Comparison of ENCODE assay signal across 20 mouse cellular contexts in genomic region chr5:135697711-135698111, GRCm38 (mm10). TPM values are rescaled to one million over a fixed set of nuclear protein-coding genes. Genes with fewer than 3 reads are reported as not detected.
DNase-seq lines count a peak whose midpoint lies in the region; ATAC-seq and TF ChIP-seq lines count a peak whose summit lies in the region.
"Had no signal": no experiment of that assay in that cellular context is flagged by ENCODE, and none has a peak within 500 bp of the region (broad histone marks: within the 10 kb centered on the region; RNA-seq: fewer than 3 reads in every experiment).

No protein-coding gene starts in this region.

- H3K79me2 ChIP-seq in liver, adult 2 months (ENCODE audit: control insufficient read depth, insufficient read depth, low read length): peaks cover 52% of the 10 kb centered on the region
- peaks cover 43% of the 10 kb centered on the region for H3K79me2 ChIP-seq in myocyte (ENCODE audit: control insufficient read depth, insufficient read depth)

- no peak overlapping the region for H3K4me2 ChIP-seq in liver, embryonic 11.5 days
- H3K4me2 ChIP-seq in lung, postnatal 0 days (replicated peaks; ENCODE audit: low read depth, low read length): no peak overlapping the region
- H3K4me2 ChIP-seq in myocyte (ENCODE audit: low read depth): no peak overlapping the region
- H3K4me2 ChIP-seq: embryonic facial prominence, embryonic 13.5 days; forebrain, embryonic 12.5 days; heart, embryonic 12.5 days; hindbrain, embryonic 12.5 days had no signal

- WGBS in liver, adult 2 months: 18% methylated on average over 5 of the region's 5 CpGs
- 82% methylated on average over 5 of the region's 5 CpGs for WGBS in liver, embryonic 11.5 days
- WGBS in lung, postnatal 0 days: 39% methylated on average over 5 of the region's 5 CpGs

- peak; percentile 30; the same call in 1 of the 2 replicates for TF ChIP-seq EP300 in lung, postnatal 0 days (IDR thresholded peaks at IDR 0.05)

- TF ChIP-seq CTCF in liver, adult 2 months (IDR thresholded peaks at IDR 0.05; ENCODE audit: low read depth, low read length): no peak
- no peak for TF ChIP-seq CTCF in lung, postnatal 0 days (IDR thresholded peaks at IDR 0.05)

- H3ac ChIP-seq in myocyte (ENCODE audit: control insufficient read depth, insufficient read length): no peak overlapping the region

- no peaks in the 10 kb centered on the region for H3K9me3 ChIP-seq in liver, embryonic 11.5 days (ENCODE audit: control insufficient read depth, low read length)
- no peaks in the 10 kb centered on the region for H3K9me3 ChIP-seq in lung, postnatal 0 days (ENCODE audit: low read length)
- H3K9me3 ChIP-seq: embryonic facial prominence, embryonic 13.5 days; forebrain, embryonic 12.5 days; heart, embryonic 12.5 days; hindbrain, embryonic 12.5 days had no signal

- no peak for TF ChIP-seq POLR2A in liver, adult 2 months (IDR thresholded peaks at IDR 0.05; ENCODE audit: extremely low read depth, insufficient read depth, low read length)
- no peak for TF ChIP-seq POLR2A in myocyte (IDR thresholded peaks at IDR 0.05; ENCODE audit: insufficient read length, low read depth)

- peak overlapping the region; percentile 58 for H3K9ac ChIP-seq in liver, adult 2 months (ENCODE audit: low read depth, low read length)
- H3K9ac ChIP-seq in liver, embryonic 11.5 days (ENCODE audit: low read depth, low read length): no peak overlapping the region
- H3K9ac ChIP-seq in lung, postnatal 0 days (replicated peaks; ENCODE audit: low read depth): no peak overlapping the region
- H3K9ac ChIP-seq: embryonic facial prominence, embryonic 13.5 days; forebrain, embryonic 12.5 days; heart, embryonic 12.5 days; hindbrain, embryonic 12.5 days had no signal

- peaks cover 48% of the 10 kb centered on the region for H3K4me1 ChIP-seq in liver, adult 2 months (ENCODE audit: control insufficient read depth, insufficient read depth, low read length)
- H3K4me1 ChIP-seq in liver, embryonic 11.5 days (replicated peaks; ENCODE audit: control insufficient read depth, insufficient read depth, low read length): peaks cover under 1% of the 10 kb centered on the region; the same call in 1 of the 2 replicates
- 0 out of 2 replicates have a peak, but pooled peaks cover 6% of the 10 kb centered on the region for H3K4me1 ChIP-seq in lung, postnatal 0 days (ENCODE audit: insufficient read depth, low read depth, low read length)
- H3K4me1 ChIP-seq: forebrain, embryonic 12.5 days had no signal

- DNase-seq in liver, adult 2 months (ENCODE audit: extremely low read depth, low read depth, low spot score): peak; percentile 90
- DNase-seq in liver, embryonic 11.5 days (ENCODE audit: low spot score): no peak
- peak; percentile 8 for DNase-seq in lung, postnatal 0 days (ENCODE audit: low spot score)
- DNase-seq in lung, postnatal 10 days: no peak
- DNase-seq in brain, adult 2 months (ENCODE audit: low read depth, low spot score): peak; percentile 21
- no peak for DNase-seq in kidney, adult 18-20 months
- DNase-seq: adrenal gland, postnatal 10 days; cerebellum, adult 11-12 months; cerebellum, adult 9-10 months; cerebellum, postnatal 25 days; gastrocnemius, postnatal 36 days; heart, adult 2 months had no signal

- no peaks in the 10 kb centered on the region for H3K27me3 ChIP-seq in liver, adult 2 months (ENCODE audit: control insufficient read depth, insufficient read depth, low read length)
- no peaks in the 10 kb centered on the region for H3K27me3 ChIP-seq in liver, embryonic 11.5 days (replicated peaks; ENCODE audit: control insufficient read depth, insufficient read depth, low read length)
- no peaks in the 10 kb centered on the region for H3K27me3 ChIP-seq in lung, postnatal 0 days (replicated peaks; ENCODE audit: insufficient read depth, low read length)
- no peaks in the 10 kb centered on the region for H3K27me3 ChIP-seq in myocyte (ENCODE audit: control insufficient read depth, insufficient read depth, insufficient read length)
- H3K27me3 ChIP-seq: embryonic facial prominence, embryonic 13.5 days; forebrain, embryonic 12.5 days; heart, embryonic 12.5 days; hindbrain, embryonic 12.5 days had no signal

- peak overlapping the region; percentile 80 for H3K27ac ChIP-seq in liver, adult 2 months (replicated peaks; ENCODE audit: insufficient read depth, low read depth, low read length)
- no peak overlapping the region for H3K27ac ChIP-seq in liver, embryonic 11.5 days (ENCODE audit: low read depth, low read length)
- no peak overlapping the region for H3K27ac ChIP-seq in lung, postnatal 0 days (ENCODE audit: low read length)
- H3K27ac ChIP-seq: embryonic facial prominence, embryonic 13.5 days; forebrain, embryonic 12.5 days; heart, adult 2 months; hindbrain, embryonic 12.5 days had no signal

- peaks cover 36% of the 10 kb centered on the region for H3K36me3 ChIP-seq in liver, adult 2 months (ENCODE audit: control insufficient read depth, insufficient read depth, low read length)
- H3K36me3 ChIP-seq in liver, embryonic 11.5 days (ENCODE audit: control insufficient read depth, insufficient read depth, low read length): no peaks in the 10 kb centered on the region
- no peaks in the 10 kb centered on the region for H3K36me3 ChIP-seq in lung, postnatal 0 days (ENCODE audit: insufficient read depth, low read length)
- no peaks in the 10 kb centered on the region for H3K36me3 ChIP-seq in myocyte (ENCODE audit: control insufficient read depth, insufficient read depth)

- no peak for ATAC-seq in liver, embryonic 11.5 days (replicated peaks; ENCODE audit: low FRiP score)
- no peak for ATAC-seq in lung, postnatal 0 days
- ATAC-seq: forebrain, embryonic 16.5 days; hindbrain, embryonic 16.5 days; inflammation-experienced regulatory T-cells, adult 6 months had no signal

- no peak overlapping the region for H3K4me3 ChIP-seq in liver, adult 2 months (ENCODE audit: insufficient read depth, low read depth, low read length)
- H3K4me3 ChIP-seq in liver, embryonic 11.5 days (ENCODE audit: low read depth, low read length): no peak overlapping the region
- H3K4me3 ChIP-seq in lung, postnatal 0 days (ENCODE audit: low read depth, low read length): no peak overlapping the region
- no peak overlapping the region for H3K4me3 ChIP-seq in myocyte
- H3K4me3 ChIP-seq: embryonic facial prominence, embryonic 13.5 days; forebrain, embryonic 12.5 days; heart, adult 2 months; heart, embryonic 12.5 days; hindbrain, embryonic 12.5 days had no signal

TF ChIP-seq in myocyte, 11 proteins besides CTCF, POLR2A, EP300 and RAD21:
- TF ChIP-seq TCF12 (IDR thresholded peaks at IDR 0.05; ENCODE audit: insufficient read depth, poor library complexity, severe bottlenecking) (no peak), E2F4 (IDR thresholded peaks at IDR 0.05; ENCODE audit: insufficient read depth) (no peak), CEBPB (IDR thresholded peaks at IDR 0.05; ENCODE audit: insufficient read depth, poor library complexity, severe bottlenecking) (peak; percentile 71; the same call in 1 of the 2 replicates), POLR2AphosphoS2 (IDR thresholded peaks at IDR 0.05; ENCODE audit: insufficient read length, low read depth) (no peak), MAX (IDR thresholded peaks at IDR 0.05; ENCODE audit: low read depth) (no peak), MYOG (IDR thresholded peaks at IDR 0.05; ENCODE audit: control insufficient read depth in 1 of 3, insufficient read depth in 1 of 3, insufficient read length in 2 of 3, low read depth in 2 of 3) (no peak), MYOD1 (IDR thresholded peaks at IDR 0.05; ENCODE audit: control insufficient read depth in 1 of 3, insufficient read length in 2 of 3, low read depth in 2 of 3) (no peak), SRF (IDR thresholded peaks at IDR 0.05; ENCODE audit: control insufficient read depth, insufficient read length, low read depth) (no peak)

RNA-seq across cellular contexts. Expression of gene Por, which starts 27.9 kb away (rescaled TPM):
- 284 and 345 TPM in 2 replicates for total RNA-seq in liver, adult 2 months (2014; rRNA removed)
- polyA plus RNA-seq in liver, adult 2 months (2012; rRNA removed): 211 and 254 TPM in 2 replicates
- 48.1 and 49.3 TPM in 2 replicates for polyA plus RNA-seq in liver, embryonic 11.5 days (2014; fragmentation: Nextera tagmentation; extraction: Ambion mirVana)
- 130 and 135 TPM in 2 replicates for polyA plus RNA-seq in lung, postnatal 0 days (2015; fragmentation: Nextera tagmentation; extraction: Ambion mirVana)
- polyA plus RNA-seq in myocyte (2012; fragmentation: generic; extraction: Trizol): 90.6 TPM

RNA-seq across cellular contexts. Expression of gene Tmem120a, which starts 46.5 kb away (rescaled TPM):
- 55.2 and 58.1 TPM in 2 replicates for total RNA-seq in liver, adult 2 months (2014; rRNA removed)
- polyA plus RNA-seq in liver, adult 2 months (2012; rRNA removed): 52.9 and 76.6 TPM in 2 replicates
- 23.2 and 23.7 TPM in 2 replicates for polyA plus RNA-seq in liver, embryonic 11.5 days (2014; fragmentation: Nextera tagmentation; extraction: Ambion mirVana)
- polyA plus RNA-seq in lung, postnatal 0 days (2015; fragmentation: Nextera tagmentation; extraction: Ambion mirVana): 44.0 and 45.2 TPM in 2 replicates
- 32.7 TPM for polyA plus RNA-seq in myocyte (2012; fragmentation: generic; extraction: Trizol)

Comparison
In these comparisons a context has a peak if more than half of its experiments do, and no peak if none do; other contexts are left out.
1. DNase-seq: peak in liver, adult 2 months (single experiment), lung, postnatal 0 days (single experiment) and brain, adult 2 months (single experiment); none in liver, embryonic 11.5 days (single experiment), lung, postnatal 10 days (single experiment) and kidney, adult 18-20 months (single experiment).